Mouse (Mus musculus) retina, postnatal 7 days (tissue): ENCODE results near the gene Rpl38.

ENCODE experiments used
- DNase-seq: peaks from one replicate; pipeline ENCODE4 v3.0.0-alpha.2; 2012; ENCODE audit warnings: low read depth, low spot score

Rpl38 gene

DNA sequence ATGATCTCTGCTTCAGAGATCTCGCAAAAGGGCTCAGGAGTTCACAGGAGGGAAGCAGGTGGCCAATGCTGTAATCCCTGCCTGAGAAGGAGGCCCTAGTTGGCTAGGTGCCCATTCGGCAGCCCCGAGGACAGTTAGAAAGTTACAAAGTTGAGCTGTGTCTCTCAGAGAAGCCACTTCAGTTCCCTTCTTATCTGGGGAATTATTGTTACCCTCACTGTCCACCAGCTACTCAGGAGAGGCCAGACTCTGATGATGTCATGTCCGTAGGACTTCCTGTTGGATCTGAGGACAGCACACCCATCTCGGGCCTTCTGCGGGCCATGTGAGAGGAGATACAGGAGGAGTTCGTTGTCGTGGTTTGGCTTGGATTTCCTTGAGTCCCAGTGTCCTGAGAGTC is 11.3 kb downstream of the Rpl38 start:
- no peak for DNase-seq

DNA sequence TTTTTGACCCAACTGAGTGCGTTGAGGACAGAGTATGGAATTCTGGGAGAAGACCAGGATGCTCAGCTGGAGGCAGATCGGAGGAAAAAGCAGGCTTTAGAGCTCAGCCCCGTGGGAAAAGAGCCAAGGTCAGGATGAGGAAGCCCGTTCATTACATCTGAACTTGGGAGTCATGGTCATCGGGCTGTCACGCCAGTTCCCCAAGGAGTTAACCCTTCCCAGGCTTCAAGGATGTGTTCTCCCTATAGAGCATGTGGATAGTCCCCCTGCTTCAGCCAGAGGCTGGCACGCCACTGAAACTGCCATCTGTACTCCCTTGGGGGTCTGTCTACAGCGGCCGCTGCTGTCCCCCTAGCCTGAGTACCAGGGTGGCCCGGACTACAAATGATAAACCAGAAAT is 12.0 kb downstream of the Rpl38 start:
- DNase-seq: no peak

DNA sequence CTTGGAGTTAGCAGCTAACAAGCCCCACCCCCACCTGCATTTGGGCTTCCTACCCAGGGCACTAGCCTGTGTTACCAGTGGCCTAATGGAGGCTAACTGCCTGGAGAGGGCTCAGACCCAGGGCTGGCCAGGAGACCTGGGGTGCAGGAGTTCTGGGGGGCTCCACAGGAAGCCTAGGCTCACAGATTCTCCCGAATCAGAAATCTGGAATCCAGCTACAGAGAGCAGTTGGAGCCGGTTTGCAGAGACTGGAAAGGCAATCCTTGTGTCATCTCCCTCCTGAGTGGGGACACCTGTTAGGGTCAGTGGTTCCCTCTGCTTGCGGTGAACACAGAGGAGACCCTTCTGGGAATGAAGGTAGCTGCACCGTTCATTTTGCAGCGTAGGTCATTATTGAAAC is 12.7 kb downstream of the Rpl38 start:
- no peak for DNase-seq

DNA sequence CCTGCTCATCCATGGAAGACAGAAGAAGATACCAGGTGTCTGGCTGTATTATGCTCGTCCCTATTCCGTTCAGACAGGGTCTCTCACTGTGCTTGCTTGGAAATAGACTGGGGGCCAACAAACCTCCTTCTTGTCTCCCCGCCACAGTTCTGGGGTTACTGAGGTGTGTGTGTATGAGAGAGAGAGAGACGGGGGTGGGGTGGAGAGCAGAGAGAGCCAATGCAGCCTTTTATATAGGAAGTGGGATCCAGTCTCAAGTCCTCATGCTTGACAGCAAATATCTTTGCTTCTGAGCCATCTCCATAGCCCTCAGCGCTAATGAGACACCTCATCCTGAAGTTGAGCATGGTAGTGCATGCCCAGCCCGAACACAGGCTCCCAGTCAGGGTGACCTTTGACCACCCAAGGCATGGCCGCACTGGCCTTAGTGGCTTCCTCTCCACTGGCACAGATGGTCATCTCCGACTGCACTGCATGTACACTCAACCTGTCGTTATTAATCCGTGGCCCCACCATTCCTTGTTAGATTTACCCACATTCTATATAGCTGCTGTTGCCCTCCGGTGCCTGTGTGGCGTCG is 14.1 kb downstream of the Rpl38 start:
- no peak for DNase-seq

DNA sequence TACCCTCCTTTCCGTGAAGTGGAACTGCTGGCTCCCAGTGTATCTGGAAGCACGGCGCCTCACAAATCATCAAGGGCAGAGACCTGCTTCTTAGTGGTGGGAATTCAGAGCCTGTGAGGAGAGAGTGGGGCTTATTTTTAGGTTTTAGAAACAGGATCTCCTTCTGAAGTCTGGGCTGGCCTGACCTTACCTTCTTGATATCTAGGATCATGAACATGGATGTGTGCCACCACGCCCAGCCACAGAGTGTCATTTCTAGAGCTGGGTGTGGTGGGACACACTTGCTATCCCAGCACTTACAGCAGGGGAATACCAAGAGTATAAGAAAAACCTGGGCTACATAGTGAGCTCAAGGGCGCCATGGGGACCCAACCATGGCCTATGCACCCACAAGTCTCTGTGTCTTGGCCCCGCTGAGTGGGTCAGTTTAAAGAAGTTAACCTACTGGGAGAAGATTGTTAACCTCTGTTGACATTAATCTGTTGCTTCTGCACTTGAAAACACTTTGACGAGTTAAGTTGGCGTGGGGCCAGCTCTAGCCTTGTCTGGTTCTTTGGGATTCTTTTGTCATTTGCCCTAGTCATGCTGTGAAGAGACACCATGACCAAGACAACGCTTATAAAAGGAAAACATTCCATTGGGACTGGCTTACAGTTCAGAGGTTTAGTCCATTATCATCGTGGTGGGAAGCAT is 14.9 kb downstream of the Rpl38 start:
- DNase-seq: no peak

DNA sequence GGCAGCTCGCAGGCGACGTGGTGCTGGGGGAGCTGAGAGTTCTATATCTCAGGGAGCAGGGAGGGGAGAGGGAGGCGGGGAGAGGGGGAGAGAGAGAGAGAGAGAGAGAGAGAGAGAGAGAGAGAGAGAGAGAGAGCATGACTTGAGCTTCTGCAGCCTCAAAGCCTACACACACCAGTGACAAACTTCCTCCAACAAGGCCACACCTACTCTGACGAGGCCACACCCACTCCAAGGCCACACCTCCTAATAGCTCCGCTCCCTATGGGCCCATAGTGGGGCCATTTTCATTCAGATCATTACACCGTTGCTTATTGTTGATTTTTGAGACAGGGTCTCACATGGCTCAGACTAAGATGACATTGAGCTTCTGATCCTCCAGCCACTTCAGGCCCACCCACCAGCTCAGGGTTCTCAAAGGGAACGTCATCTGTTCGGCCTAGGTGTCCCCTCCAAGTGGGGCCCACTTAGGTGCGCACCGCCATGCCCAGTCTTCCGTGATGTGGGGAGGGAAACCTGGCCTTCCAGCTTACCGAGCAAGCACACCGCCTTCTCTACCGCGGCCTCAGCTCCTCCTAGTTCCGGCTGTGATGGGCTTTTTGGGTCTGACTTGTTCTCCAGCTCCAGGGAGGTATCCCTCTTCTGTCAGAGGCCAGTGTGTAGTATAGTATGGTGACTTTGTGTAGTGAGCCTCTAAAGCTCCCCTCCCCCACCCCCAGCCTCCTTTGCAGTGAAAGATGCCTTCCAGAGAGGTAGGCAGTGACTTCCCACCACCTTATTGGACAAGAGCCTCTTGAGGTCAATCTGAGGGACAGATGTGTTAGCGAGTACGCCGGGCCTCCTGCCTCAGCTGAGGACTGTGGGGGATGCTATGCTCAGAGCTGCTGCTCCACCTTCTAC is 15.6 kb downstream of the Rpl38 start:
- DNase-seq: no peak

DNA sequence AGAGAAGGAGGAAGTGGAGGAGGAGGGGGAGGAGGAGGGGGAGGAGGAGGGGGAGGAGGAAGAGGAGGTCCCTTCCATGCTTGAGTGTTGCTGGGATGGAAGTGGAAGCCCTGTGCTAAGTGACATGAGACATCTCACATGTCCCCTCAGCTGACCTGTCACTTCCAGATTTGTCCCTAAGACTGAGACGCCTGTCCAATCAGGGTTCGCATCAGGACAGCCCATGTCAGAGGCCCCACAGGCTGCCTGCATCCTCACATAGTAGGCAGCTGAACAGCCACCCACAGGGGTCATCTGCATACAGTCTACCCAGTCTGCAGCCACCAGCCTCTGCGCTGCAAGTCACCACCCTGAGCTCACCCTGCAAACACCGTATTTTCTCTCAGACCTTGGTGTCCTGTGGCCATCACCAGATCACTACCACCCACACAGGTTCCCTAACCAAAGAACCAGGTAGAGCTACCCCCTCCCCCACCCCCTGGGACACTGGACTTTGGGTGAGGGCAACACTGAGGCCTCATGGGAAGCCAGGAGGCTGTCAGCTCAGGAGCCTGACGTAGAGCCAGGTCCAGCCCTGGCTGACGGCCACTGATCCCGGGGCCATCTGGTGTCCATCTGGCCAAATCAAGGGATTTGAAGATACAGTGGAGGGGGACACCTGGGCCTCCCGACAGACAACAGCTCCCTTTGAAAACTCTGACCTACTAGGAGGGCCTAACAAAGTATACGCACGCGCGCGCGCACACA is 16.5 kb downstream of the Rpl38 start:
- DNase-seq: peak; percentile 88

DNA sequence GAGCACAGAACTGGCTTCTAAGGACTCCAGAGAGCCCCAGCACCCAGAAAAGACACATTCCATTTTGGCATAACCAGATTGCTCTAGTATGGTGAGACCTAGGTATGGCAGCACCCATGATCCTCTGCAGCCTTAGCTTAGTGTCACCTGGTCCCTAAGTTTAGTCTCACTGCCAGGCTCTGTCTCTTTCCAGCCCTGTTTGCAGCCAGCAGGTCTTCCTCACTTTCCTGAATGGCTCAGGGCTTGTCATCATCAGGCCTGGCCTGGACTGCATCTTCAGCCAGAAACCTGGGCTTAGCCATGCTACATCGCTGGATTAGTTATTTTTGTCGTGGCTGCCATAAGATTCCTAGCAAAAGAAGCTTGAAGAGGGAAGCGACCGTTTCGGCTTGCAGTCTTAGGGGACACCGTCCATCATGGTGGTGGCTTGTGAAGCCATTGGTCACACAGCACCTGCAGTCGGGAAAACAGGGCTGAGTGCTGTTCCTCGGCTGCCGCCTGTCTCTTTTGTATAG is 17.3 kb downstream of the Rpl38 start:
- no peak for DNase-seq

DNA sequence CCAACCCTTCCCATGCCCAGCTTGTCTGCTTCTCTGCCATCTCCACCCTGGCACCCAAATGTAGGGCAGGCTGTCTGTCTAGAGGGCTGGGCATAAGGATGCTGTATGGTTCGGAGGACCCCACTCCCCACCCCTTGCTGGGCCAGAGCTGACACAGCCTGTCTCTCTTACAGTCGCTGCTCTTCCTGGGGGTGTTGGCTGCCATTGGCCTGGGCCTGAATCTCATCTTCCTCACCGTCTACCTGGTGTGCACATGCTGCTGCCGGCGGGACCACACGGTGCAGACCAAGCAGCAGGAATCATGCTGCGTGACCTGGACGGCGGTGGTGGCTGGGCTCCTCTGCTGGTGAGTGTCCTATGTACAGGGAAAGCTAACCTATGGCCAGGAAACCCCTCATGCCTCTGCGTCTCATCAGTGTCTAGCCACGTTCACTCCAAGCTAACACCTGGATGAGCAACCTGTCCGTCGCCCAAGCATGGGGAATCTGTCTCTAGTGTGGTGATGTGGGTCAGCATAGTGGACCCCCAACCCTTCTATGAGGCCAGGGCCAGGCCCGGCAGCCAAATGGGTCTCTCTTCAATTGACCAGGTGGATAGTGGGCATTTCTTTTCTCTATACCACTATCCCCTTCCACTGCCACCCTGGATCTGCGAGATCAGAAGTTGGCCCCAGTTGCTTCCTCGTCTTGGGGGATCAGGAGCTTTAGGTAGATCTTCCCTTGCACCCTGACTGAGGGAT is 18.1 kb downstream of the Rpl38 start:
- DNase-seq: no peak

DNA sequence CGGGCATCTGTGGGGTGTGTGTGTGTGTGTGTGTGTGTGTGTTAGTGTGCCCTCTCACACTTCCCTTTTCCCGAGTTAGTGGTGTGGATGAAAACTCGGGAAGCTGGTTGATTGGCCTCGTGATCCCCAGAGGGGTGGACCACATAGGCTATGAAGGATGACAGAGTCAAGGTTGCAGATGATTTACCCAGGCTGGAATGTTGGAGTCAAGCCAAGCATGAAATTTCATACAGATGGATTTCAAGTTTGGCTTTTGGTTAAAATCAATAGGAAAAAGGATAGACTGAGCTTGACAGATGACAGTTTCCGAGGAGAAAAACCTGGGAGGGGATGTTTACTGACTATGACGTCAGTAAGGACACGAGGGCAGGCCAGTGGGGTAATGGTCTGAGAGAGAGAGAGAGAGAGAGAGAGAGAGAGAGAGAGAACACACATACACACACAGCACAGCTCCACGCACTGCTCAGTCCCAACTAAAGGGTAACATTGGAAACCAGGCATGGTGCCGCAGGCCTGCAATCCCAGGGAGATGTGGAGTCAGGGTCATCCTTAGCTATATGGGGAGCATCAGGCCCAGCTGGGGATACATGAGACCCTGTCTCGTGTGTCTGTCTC is 19.4 kb downstream of the Rpl38 start:
- no peak for DNase-seq

DNA sequence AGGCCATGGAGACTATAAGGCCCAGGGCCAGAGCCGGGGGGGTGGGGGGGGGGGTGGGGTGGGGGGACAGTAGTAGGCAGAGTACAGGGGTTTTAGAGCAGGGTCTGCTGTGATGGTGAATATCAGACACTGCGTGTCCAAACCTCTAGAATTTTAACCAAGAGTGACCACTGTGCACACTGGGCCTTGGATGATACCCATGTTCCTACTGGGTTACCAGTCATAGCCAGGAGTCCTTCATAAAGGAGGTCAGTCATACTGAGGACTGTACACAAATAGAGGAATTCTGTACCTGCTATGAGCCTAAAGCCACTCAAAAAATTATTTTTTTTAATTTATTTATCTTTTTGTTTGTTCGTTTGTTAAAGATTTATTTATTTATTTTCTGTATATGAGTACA is 20.4 kb downstream of the Rpl38 start:
- DNase-seq: no peak

DNA sequence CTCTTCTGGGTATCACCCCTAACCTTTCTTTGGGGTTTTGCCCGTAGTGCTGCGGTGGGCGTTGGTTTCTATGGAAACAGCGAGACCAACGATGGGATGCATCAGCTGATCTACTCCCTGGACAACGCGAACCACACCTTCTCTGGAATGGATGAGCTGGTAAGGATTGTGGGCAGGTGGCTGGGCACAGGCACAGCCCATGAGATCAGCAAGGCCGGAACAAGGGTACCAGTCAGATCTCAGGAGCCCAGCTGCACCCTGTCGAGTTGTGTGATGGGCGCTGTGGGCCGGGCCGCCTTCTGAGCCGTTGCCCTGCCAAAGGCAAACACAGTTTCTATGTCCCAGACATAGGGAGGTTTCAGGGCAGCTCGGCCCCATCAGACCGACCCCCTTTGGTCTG is 21.9 kb downstream of the Rpl38 start:
- DNase-seq: no peak

DNA sequence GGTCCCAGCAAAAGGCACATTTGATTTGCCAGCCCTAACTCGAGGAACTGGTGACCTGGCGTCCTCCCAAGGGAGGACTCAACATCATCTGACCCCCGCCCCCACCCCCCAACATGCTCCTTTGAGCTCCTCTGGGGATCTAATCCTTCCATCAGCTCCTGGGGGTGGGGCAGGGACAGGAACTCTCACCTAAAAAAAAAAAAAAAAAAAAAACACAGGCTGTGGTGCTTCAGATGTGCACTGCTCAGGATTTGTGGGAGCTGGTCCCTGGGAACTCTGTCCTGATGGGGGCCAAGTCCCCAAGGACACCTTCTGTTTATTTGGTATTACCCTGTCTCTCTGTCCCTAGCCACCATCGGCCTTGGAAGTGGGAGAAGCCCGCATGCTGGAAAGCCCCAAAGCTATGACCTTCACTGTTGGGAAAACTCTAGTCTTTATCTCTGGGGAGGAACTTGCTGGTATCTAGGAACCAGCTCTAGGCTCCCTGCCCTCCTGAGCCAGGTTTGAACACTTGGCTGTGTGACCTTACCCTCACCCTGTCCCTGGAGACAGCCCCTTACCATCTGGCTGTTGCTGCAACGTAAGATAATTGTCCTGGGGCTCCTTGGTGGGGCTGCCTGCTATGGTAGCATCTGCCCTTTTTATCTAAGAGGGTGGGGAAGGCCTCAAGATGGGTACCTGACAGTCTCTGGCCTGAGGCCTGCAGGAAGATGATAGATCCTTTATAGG is 23.3 kb downstream of the Rpl38 start:
- no peak for DNase-seq

DNA sequence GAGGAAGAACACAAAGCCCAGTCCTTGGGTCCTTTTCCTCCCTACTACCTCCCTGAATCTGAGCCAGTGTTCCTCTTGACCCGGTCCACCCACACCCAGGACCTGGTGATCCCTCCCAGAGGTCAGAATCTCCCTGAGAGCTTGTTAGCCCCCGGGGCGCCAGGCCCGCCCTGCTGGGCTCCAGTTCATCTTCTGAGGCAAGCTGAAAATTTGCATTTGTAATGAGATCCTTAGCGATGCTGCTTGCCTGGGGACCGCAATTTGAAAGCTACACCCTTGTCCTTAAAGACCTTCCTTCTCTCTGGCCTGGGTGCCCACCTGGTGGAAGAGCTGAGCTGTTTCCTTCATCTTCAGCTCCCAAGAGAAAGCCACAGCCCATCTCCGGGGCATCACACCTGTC is 24.3 kb downstream of the Rpl38 start:
- no peak for DNase-seq

DNA sequence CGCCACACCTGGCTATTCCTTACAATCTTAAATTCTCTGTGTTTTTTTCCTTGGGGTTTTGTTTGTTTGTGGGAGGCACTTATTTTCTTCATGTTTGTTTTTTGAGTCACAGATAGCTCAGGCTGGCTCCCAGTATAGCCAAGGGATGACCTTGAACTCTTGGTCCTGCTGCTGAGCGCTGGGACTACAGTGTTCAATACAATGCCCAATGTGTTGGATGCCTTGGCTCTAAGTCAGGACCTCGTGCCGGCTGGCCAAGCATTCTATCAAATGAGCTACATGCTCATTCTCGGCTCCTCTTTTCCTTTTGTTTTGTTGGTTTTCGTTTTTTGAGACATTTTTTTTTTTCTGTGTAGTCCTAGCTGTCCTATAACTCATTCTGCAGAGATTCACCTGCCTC is 25.1 kb downstream of the Rpl38 start:
- no peak for DNase-seq

DNA sequence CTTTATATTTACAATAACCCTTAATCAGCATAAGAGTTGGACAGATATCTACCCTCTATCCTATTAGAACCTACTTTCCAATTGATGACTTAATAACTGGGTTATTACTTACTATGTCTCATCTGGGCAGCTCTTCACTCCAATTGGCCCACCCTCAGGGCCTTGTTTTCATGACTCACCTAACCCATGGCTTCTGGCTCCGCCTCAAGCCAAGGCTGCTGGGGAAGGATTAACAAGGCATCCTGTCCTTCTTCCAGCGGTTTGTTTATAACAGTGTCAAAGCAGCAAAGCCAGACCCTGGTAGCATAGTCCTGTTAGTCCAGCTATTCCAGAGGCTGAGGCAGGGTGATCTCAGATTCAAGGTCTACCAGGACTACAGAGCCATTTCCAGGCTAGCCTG is 26.1 kb downstream of the Rpl38 start:
- DNase-seq: no peak

DNA sequence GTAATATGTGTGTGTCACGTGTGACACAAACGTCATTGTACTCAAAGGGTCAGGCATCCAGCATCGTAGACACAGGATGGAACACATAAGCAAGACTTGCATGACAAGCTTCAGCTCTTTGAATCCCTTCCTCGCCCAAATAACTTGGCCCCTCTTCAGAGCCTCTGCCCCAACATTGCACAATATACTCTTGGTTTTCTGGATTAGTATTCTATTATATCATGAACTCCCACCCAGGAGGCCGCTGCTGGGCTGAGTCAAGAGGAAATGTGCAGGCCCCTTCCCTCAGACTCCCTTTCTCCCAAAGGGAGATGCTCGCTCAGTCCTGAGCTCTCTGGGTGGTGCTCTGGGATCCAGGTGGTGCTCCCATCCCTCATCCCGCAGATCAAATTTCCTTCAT is 30.2 kb downstream of the Rpl38 start:
- no peak for DNase-seq

DNA sequence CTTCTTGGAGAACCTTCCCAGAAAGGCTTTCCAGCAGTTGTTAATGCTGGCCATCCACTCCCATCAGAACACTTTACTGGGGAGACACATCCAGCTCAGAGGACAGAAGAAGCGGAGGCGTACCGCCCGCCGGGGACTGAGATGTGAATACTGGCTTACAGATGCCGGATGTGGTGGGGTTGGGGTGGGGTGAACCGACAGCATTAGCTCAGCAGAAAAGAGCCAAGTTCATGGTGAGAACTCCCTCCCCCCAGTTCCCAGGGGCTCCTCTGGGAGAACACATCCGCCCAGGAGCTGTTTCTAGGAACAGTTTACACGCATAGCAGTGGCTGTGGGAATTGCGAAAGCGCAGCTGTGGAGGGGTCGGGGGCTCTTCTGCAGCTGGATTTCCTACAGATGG is 31.2 kb downstream of the Rpl38 start:
- no peak for DNase-seq

DNA sequence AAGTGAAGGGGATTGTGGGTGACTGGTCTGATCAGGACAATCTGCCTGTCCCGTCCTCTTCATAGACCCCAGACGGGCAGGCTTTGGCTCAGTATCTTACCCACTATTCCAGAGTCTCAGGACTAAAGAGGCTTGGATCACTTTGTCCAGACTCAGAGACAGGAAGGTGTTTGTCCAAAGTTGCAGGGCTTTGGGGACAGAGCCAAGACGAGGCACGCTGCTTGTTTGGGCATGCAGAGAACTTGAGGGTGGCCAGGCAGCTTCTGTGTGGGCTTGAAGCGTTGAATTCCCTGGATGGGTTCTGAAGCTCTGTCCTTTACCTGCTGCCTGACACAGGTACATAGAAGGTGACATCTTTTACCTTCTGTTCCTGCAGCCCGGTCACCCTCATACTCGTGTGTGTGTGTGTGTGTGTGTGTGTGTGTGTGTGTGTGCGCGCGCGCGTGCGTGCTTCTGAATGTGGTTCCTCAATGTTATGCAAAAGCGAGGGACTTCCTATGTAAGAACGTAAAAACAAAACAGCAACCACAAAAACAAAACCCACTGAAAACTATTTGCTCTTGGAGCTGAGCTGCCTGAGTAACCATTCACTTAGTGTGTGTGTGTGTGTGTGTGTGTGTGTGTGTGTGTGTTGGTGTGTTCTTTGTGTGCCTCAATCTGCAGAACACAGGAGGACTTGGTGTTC is 34.1 kb downstream of the Rpl38 start:
- no peak for DNase-seq

DNA sequence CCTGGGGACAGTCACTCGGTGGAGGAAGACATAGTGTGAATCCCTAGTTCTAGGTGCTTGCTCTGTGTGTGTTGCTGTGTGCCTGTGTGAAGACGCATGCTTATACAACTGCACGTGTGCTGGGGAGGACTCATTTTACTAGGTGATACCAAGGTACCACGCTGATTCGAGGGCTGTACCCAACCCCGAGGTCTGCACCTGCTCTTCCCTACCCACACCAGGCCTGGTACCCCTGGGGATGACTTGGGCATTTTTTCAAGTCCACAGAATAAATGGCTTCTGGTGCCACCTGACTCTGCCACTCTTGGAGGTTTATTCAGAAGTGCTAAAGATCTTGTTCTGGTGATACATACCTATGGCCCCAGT is 34.7 kb downstream of the Rpl38 start:
- DNase-seq: no peak
